Mouse (Mus musculus) ES-Bruce4 (cell line): ENCODE measurements around the gene Zdhhc4. TPM values are rescaled to one million over a fixed set of nuclear protein-coding genes. Genes with fewer than 3 reads are reported as not detected.

ENCODE experiments used
- H3K27ac ChIP-seq: 2 replicates; pipeline ENCODE4 v1.5.1; 2012; ENCODE audit warnings: low read length, inconsistent platforms; ENCODE audit not compliant: insufficient read depth
- H3K27me3 ChIP-seq: 2 replicates; pipeline ENCODE4 v1.6.1; 2012; ENCODE audit warnings: mild to moderate bottlenecking, low read length, inconsistent platforms; ENCODE audit not compliant: control insufficient read depth, poor library complexity, insufficient read depth, severe bottlenecking
- H3K36me3 ChIP-seq: 2 replicates; pipeline ENCODE4 v1.6.1; 2012; ENCODE audit warnings: inconsistent platforms, mild to moderate bottlenecking, low read length, moderate library complexity; ENCODE audit not compliant: control insufficient read depth, poor library complexity, insufficient read depth, severe bottlenecking
- H3K4me1 ChIP-seq: one replicate; pipeline ENCODE4 v1.8.1; 2011; ENCODE audit warnings: low read length; ENCODE audit not compliant: control insufficient read depth, insufficient read depth
- H3K4me3 ChIP-seq: 2 replicates; pipeline ENCODE4 v1.5.1; 2011; ENCODE audit warnings: low read depth, mild to moderate bottlenecking, low read length
- H3K9ac ChIP-seq: 2 replicates; pipeline ENCODE4 v1.6.1; 2012; ENCODE audit warnings: low read depth, mild to moderate bottlenecking, inconsistent platforms; ENCODE audit not compliant: poor library complexity, severe bottlenecking
- H3K9me3 ChIP-seq: replicated peaks from 2 replicates; pipeline ENCODE4 v1.6.1; 2012; ENCODE audit warnings: mild to moderate bottlenecking, low read length, inconsistent platforms; ENCODE audit not compliant: control insufficient read depth, poor library complexity, insufficient read depth, severe bottlenecking
- CTCF ChIP-seq: IDR thresholded peaks from one replicate; pipeline ENCODE4 v1.8.1; 2011; ENCODE audit warnings: low read depth, low read length
- EP300 ChIP-seq: IDR thresholded peaks from 2 replicates; pipeline ENCODE4 v1.6.1; 2011; ENCODE audit warnings: low read depth, low read length; ENCODE audit not compliant: insufficient read depth
- POLR2A ChIP-seq: IDR thresholded peaks from one replicate; pipeline ENCODE4 v1.8.1; 2011; ENCODE audit warnings: low read length; ENCODE audit not compliant: insufficient read depth
- polyA plus RNA-seq: library from polyadenylated mRNA; stranded (reverse); fragments of >200 nt; gene quantifications from 2 replicates; pipeline ENCODE4 v1.2.4, GENCODE M21; 2011; ENCODE audit warnings: low read depth; ENCODE audit not compliant: missing spikeins, insufficient read depth, insufficient read length

The Zdhhc4 gene
- polyA plus RNA-seq, 1 experiment, result 27.2 TPM

GRCm38 (mm10) chr5:143336559-143336958 is 7.5 kb upstream of the Zdhhc4 start:
- Histone ChIP-seq H3K9ac (no peak overlapping the region), H3K36me3 (no peaks in the 10 kb centered on the region), H3K4me3 (no peak overlapping the region), H3K9me3 (no peaks in the 10 kb centered on the region), H3K27ac (no peak overlapping the region), H3K27me3 (no peaks in the 10 kb centered on the region), H3K4me1 (no peaks in the 10 kb centered on the region)
- no peak for TF ChIP-seq POLR2A
- no peak for TF ChIP-seq CTCF
- TF ChIP-seq EP300, result no peak

DNA sequence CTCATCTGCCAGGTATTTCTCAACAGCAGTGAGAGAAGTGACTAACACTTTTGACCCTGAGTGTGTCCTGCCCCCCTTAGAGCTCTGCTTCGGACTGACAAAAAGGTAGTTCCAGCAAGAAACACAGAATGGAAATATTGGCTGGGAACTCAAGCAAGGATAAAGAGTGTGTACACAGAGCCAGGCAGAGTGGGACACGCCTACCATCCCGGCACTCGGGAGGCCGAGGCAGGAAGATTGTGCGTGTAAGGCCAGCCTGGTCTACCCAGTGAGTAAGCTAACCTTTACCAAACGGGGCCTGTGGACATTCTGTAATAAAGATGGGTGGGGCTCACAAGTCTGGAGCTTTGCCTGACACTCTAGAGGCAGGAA is 6.0 kb upstream of the Zdhhc4 start:
- Histone ChIP-seq H3K4me3 (no peak overlapping the region), H3K27ac (no peak overlapping the region), H3K9me3 (no peaks in the 10 kb centered on the region), H3K9ac (no peak overlapping the region), H3K27me3 (no peaks in the 10 kb centered on the region), H3K4me1 (no peaks in the 10 kb centered on the region), H3K36me3 (no peaks in the 10 kb centered on the region)
- no peak for TF ChIP-seq EP300
- no peak for TF ChIP-seq POLR2A
- TF ChIP-seq CTCF, result no peak

DNA sequence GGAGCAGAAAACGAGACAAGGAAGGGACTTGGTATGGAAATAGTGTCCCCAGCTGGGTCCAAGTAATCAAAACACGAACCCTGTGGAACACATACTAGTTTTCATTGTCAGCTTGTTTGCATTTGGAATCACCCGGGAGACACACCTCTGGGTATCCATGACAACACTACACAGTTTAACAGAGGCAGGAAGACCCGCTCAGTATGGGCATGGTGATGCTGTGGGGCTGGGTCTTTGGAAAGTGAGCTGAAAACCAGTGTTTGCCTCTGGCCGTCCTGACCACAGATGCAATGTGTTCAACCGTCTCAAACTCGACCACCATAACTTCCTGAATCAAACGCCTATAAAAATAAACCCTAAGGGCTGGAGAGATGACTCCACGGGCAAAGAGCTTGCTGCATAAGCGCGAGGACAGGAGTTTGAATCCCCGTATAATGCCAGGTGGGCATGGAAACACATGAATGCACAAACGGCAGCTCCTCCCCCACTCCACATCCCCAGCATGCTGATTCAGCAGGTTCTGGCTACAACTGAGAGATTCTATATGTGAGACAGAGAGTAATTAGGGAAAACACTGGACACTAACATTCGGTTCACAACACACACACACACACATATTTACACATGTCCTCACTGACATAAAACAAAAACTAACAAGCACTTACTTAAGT is 5.5 kb upstream of the Zdhhc4 start:
- no peaks in the 10 kb centered on the region for H3K4me1 ChIP-seq
- no peak overlapping the region for H3K4me3 ChIP-seq
- no peaks in the 10 kb centered on the region for H3K36me3 ChIP-seq
- no peak overlapping the region for H3K27ac ChIP-seq
- no peaks in the 10 kb centered on the region for H3K27me3 ChIP-seq
- no peaks in the 10 kb centered on the region for H3K9me3 ChIP-seq
- TF ChIP-seq CTCF (no peak), POLR2A (no peak), EP300 (no peak)
- H3K9ac ChIP-seq, result no peak overlapping the region

- no peak for TF ChIP-seq POLR2A
- TF ChIP-seq EP300, result no peak
- TF ChIP-seq CTCF, result peak; percentile 66
- no peak overlapping the region for H3K4me3 ChIP-seq
- H3K9ac ChIP-seq, result no peak overlapping the region
- no peaks in the 10 kb centered on the region for H3K9me3 ChIP-seq
- H3K27me3 ChIP-seq, result no peaks in the 10 kb centered on the region
- H3K36me3 ChIP-seq, result no peaks in the 10 kb centered on the region
- no peak overlapping the region for H3K27ac ChIP-seq
- no peaks in the 10 kb centered on the region for H3K4me1 ChIP-seq
Measured at GRCm38 (mm10) chr5:143333872-143334271, 4.8 kb upstream of the Zdhhc4 start.

DNA sequence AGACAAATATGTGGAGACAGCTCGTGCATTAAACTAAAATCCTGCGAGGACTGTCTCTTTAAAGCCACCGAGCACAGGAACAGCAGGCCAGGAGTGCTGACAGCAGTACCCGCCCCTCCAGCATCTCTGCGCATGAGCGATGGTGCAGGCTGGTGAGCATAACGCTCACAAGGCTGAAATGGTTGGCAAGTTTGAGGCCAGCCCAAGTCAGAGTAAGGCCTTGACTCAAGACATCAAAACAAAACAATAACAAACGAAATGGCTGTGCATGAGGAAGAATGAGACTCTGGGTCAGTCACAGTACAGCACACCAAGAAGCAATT is 11.8 kb downstream of the Zdhhc4 start:
- H3K4me3 ChIP-seq, result no peak overlapping the region
- peaks cover 9% of the 10 kb centered on the region; the same call in 1 of the 2 replicates for H3K36me3 ChIP-seq
- no peaks in the 10 kb centered on the region for H3K4me1 ChIP-seq
- H3K9me3 ChIP-seq, result no peaks in the 10 kb centered on the region
- no peak for TF ChIP-seq EP300
- TF ChIP-seq POLR2A, result no peak
- no peak for TF ChIP-seq CTCF
- H3K27ac ChIP-seq, result no peak overlapping the region
- no peak overlapping the region for H3K9ac ChIP-seq
- H3K27me3 ChIP-seq, result no peaks in the 10 kb centered on the region

GRCm38 (mm10) chr5:143316605-143317287 is 12.3 kb downstream of the Zdhhc4 start:
- H3K9ac ChIP-seq, result no peak overlapping the region
- no peak overlapping the region for H3K27ac ChIP-seq
- peaks cover 9% of the 10 kb centered on the region; the same call in 1 of the 2 replicates for H3K36me3 ChIP-seq
- H3K4me1 ChIP-seq, result no peaks in the 10 kb centered on the region
- H3K4me3 ChIP-seq, result no peak overlapping the region
- no peaks in the 10 kb centered on the region for H3K9me3 ChIP-seq
- H3K27me3 ChIP-seq, result no peaks in the 10 kb centered on the region
- TF ChIP-seq EP300, result no peak
